Mouse (Mus musculus): Measurements from ENCODE around the gene Gtf2h5. TPM values are rescaled to one million over a fixed set of nuclear protein-coding genes. Genes with fewer than 3 reads are reported as not detected.

Gene Gtf2h5
- polyA plus RNA-seq, 1 experiment = 88.8 TPM

- DNase-seq (ENCODE audit: low read depth) = no peak
- TF ChIP-seq CTCF (IDR thresholded peaks at IDR 0.05; ENCODE audit: borderline replicate concordance, extremely low read depth, insufficient read depth, insufficient read length) (no peak), POLR2A (IDR thresholded peaks at IDR 0.05; ENCODE audit: borderline replicate concordance, extremely low read depth, insufficient read depth, insufficient read length, poor library complexity, severe bottlenecking) (no peak)
Measured at GRCm38 (mm10) chr17:6073405-6073804, 6.2 kb upstream of the Gtf2h5 start.

- DNase-seq (ENCODE audit: low read depth) = no peak
- TF ChIP-seq CTCF (IDR thresholded peaks at IDR 0.05; ENCODE audit: borderline replicate concordance, extremely low read depth, insufficient read depth, insufficient read length) (no peak), POLR2A (IDR thresholded peaks at IDR 0.05; ENCODE audit: borderline replicate concordance, extremely low read depth, insufficient read depth, insufficient read length, poor library complexity, severe bottlenecking) (no peak)
Measured at GRCm38 (mm10) chr17:6083323-6083890, 3.8 kb downstream of the Gtf2h5 start.

DNA sequence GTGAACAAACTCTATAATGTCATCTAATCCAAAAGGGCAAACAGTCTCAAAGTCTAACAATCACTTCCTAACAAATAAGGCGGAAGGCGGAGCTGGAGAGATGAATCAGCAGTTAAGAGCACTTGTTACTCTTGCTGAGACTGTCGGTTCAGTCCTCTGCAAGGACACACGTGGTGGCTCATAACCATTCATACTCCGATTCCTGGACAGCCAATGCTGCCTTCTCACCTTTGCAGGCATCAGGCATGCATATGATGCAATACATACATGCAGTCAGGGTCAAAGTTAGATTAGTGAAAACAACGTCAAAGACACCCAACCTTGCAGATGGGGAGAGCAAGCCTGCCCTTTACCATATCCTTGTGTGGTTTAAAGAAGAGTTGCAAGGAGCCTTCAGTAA lies 12.0 kb downstream of the Gtf2h5 start:
- no peak for TF ChIP-seq POLR2A (IDR thresholded peaks at IDR 0.05; ENCODE audit: borderline replicate concordance, extremely low read depth, insufficient read depth, insufficient read length, poor library complexity, severe bottlenecking)
- no peak for TF ChIP-seq CTCF (IDR thresholded peaks at IDR 0.05; ENCODE audit: borderline replicate concordance, extremely low read depth, insufficient read depth, insufficient read length)
- DNase-seq (ENCODE audit: low read depth) = no peak

GRCm38 (mm10) chr17:6095579-6095978 lies 16.0 kb downstream of the Gtf2h5 start:
- TF ChIP-seq POLR2A (IDR thresholded peaks at IDR 0.05; ENCODE audit: borderline replicate concordance, extremely low read depth, insufficient read depth, insufficient read length, poor library complexity, severe bottlenecking) (no peak), CTCF (IDR thresholded peaks at IDR 0.05; ENCODE audit: borderline replicate concordance, extremely low read depth, insufficient read depth, insufficient read length) (no peak)
- DNase-seq (ENCODE audit: low read depth) = no peak

GRCm38 (mm10) chr17:6097884-6098283 lies 18.3 kb downstream of the Gtf2h5 start:
- TF ChIP-seq POLR2A (IDR thresholded peaks at IDR 0.05; ENCODE audit: borderline replicate concordance, extremely low read depth, insufficient read depth, insufficient read length, poor library complexity, severe bottlenecking) (no peak), CTCF (IDR thresholded peaks at IDR 0.05; ENCODE audit: borderline replicate concordance, extremely low read depth, insufficient read depth, insufficient read length) (peak; percentile 92)
- peak; percentile 81 for DNase-seq (ENCODE audit: low read depth)

- TF ChIP-seq POLR2A (IDR thresholded peaks at IDR 0.05; ENCODE audit: borderline replicate concordance, extremely low read depth, insufficient read depth, insufficient read length, poor library complexity, severe bottlenecking) = no peak
- no peak for TF ChIP-seq CTCF (IDR thresholded peaks at IDR 0.05; ENCODE audit: borderline replicate concordance, extremely low read depth, insufficient read depth, insufficient read length)
- DNase-seq (ENCODE audit: low read depth) = no peak
Measured at GRCm38 (mm10) chr17:6102287-6102686, 22.7 kb downstream of the Gtf2h5 start.

- TF ChIP-seq CTCF (IDR thresholded peaks at IDR 0.05; ENCODE audit: borderline replicate concordance, extremely low read depth, insufficient read depth, insufficient read length) (no peak), POLR2A (IDR thresholded peaks at IDR 0.05; ENCODE audit: borderline replicate concordance, extremely low read depth, insufficient read depth, insufficient read length, poor library complexity, severe bottlenecking) (no peak)
- DNase-seq (ENCODE audit: low read depth) = no peak
Measured at GRCm38 (mm10) chr17:6103566-6103965, 24.0 kb downstream of the Gtf2h5 start.

- TF ChIP-seq POLR2A (IDR thresholded peaks at IDR 0.05; ENCODE audit: borderline replicate concordance, extremely low read depth, insufficient read depth, insufficient read length, poor library complexity, severe bottlenecking) = peak; percentile 78
- TF ChIP-seq CTCF (IDR thresholded peaks at IDR 0.05; ENCODE audit: borderline replicate concordance, extremely low read depth, insufficient read depth, insufficient read length) = no peak
- DNase-seq (ENCODE audit: low read depth) = peak; percentile 98
Measured at GRCm38 (mm10) chr17:6106361-6107014, 26.9 kb downstream of the Gtf2h5 start, which contains the start of gene Tulp4. Gene Tulp4 (plus strand): TSS chr17:6106437.

DNA sequence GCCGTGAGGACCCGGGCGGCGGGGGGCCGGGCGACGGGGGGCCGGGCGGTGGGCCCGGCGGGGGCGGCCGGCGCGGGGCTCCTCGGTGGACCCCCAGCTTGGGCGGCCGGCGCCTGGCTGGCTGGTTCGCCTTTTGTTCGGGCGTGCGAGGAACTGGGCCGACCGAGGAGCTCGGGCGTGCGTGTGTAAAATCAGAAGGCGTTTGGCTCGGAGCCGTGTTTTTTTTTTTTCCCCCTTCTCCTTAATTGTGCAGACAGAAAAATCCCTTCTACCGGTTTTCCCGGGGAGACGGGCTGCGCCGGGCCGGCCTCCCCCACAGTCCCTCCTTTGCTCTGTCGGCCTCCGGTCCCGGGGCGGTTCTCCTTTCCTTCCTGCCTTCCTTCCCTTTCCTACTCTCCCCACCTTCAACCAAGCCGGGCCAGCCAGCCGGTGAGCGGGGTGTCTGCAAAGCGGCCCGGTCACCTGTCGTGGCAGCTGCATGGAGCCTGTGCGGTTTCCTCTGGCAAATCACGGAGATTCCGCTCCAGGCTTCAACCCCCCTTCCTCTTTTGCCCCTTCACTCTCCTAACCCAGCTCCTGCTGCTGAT lies 27.5 kb downstream of the Gtf2h5 start:
- TF ChIP-seq CTCF (IDR thresholded peaks at IDR 0.05; ENCODE audit: borderline replicate concordance, extremely low read depth, insufficient read depth, insufficient read length) (no peak), POLR2A (IDR thresholded peaks at IDR 0.05; ENCODE audit: borderline replicate concordance, extremely low read depth, insufficient read depth, insufficient read length, poor library complexity, severe bottlenecking) (no peak)
- peak; percentile 81 for DNase-seq (ENCODE audit: low read depth)

DNA sequence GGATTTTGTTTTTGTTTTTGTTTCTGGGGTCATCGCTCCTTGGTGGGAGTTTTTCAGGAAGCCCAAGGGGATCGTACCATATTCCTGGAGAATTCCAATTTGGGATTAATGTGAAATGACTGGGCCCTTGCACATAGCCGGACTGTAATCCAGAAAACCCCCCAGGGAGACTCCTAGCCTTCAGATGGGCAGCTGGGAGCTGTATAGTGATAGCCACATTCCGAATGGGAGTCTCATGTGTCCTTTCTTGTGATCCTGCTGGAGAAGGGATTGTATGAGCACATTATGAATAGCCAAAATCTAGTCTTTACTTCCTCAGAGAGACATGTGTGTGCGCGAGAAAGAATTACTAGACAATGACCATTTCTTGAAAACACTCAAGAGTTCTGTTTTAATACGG lies 28.6 kb downstream of the Gtf2h5 start:
- TF ChIP-seq CTCF (IDR thresholded peaks at IDR 0.05; ENCODE audit: borderline replicate concordance, extremely low read depth, insufficient read depth, insufficient read length) = no peak
- no peak for TF ChIP-seq POLR2A (IDR thresholded peaks at IDR 0.05; ENCODE audit: borderline replicate concordance, extremely low read depth, insufficient read depth, insufficient read length, poor library complexity, severe bottlenecking)
- no peak for DNase-seq (ENCODE audit: low read depth)

DNA sequence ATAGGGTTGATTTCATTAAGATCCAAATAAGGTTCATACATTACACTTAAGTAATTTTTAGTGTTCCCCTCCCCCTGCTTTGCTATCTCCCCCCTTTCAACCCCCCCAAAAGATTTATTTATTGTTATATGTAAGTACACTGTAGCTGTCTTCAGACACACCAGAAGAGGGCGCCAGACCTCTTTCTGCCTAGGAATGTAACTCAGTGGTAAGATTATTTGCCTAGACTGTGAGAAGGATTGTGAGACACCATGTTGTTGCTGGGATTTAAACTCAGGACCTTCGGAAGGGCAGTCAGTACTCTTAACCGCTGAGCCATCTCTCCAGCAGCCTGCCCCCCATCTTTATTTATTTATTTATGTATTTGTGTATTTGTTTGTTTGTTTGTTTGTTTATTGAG lies 31.4 kb downstream of the Gtf2h5 start:
- TF ChIP-seq POLR2A (IDR thresholded peaks at IDR 0.05; ENCODE audit: borderline replicate concordance, extremely low read depth, insufficient read depth, insufficient read length, poor library complexity, severe bottlenecking) = no peak
- 0 out of 2 replicates have a peak, but pooled peaks have one; percentile 8 for TF ChIP-seq CTCF (IDR thresholded peaks at IDR 0.05; ENCODE audit: borderline replicate concordance, extremely low read depth, insufficient read depth, insufficient read length)
- peak; percentile 37 for DNase-seq (ENCODE audit: low read depth)
